Mouse (Mus musculus): ENCODE results near the gene Lrrc3c. TPM values are rescaled to one million over a fixed set of nuclear protein-coding genes. Genes with fewer than 3 reads are reported as not detected.
"Not testable (repeated sequence)": the region's sequence is repeated elsewhere in the genome, so short reads cannot be mapped to it uniquely, and the experiment has no call there.

The Lrrc3c gene
- total RNA-seq, 1 experiment from 2014 or later, result not detected

- peak in 1 of 2 experiments; percentile 42; a peak in 2 of 4 replicates for ATAC-seq (replicated peaks in 1 of 2; ENCODE audit: insufficient read depth in 1 of 2, low FRiP score in 2 of 2, low TSS enrichment in 1 of 2, low read depth in 1 of 2, poor library complexity in 2 of 2, severe bottlenecking in 2 of 2)
Observed at GRCm38 (mm10) chr11:98602090-98602690, 4.1 kb downstream of the Lrrc3c start.

DNA sequence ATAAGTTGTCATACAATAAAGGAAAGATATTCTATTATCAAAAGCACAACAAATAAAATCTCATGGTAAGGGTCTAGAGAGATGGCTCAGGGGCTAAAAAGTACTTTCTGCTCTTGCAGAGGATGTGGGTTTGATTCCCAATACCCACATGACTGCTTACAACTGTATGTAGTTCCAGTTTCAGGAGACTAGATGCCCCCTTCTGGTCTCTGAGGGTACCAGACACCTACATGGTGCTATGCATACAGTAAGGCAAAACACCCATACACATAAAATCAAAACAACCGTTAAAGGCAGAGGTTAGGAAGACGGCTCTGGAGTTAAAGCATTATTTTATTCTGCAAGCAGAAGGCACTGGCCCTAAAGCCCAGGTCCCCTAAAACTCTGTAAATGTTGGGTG, 5.9 kb downstream of the Lrrc3c start:
- no peak for ATAC-seq (replicated peaks in 1 of 2; ENCODE audit: insufficient read depth in 1 of 2, low FRiP score in 2 of 2, low TSS enrichment in 1 of 2, low read depth in 1 of 2, poor library complexity in 2 of 2, severe bottlenecking in 2 of 2)

- ATAC-seq (replicated peaks in 1 of 2; ENCODE audit: insufficient read depth in 1 of 2, low FRiP score in 2 of 2, low TSS enrichment in 1 of 2, low read depth in 1 of 2, poor library complexity in 2 of 2, severe bottlenecking in 2 of 2), result not testable (repeated sequence)
Observed at GRCm38 (mm10) chr11:98604911-98605310, 6.8 kb downstream of the Lrrc3c start.

GRCm38 (mm10) chr11:98606763-98607162, 8.7 kb downstream of the Lrrc3c start:
- ATAC-seq (replicated peaks in 1 of 2; ENCODE audit: insufficient read depth in 1 of 2, low FRiP score in 2 of 2, low TSS enrichment in 1 of 2, low read depth in 1 of 2, poor library complexity in 2 of 2, severe bottlenecking in 2 of 2), result peak; percentile 75 to 86

DNA sequence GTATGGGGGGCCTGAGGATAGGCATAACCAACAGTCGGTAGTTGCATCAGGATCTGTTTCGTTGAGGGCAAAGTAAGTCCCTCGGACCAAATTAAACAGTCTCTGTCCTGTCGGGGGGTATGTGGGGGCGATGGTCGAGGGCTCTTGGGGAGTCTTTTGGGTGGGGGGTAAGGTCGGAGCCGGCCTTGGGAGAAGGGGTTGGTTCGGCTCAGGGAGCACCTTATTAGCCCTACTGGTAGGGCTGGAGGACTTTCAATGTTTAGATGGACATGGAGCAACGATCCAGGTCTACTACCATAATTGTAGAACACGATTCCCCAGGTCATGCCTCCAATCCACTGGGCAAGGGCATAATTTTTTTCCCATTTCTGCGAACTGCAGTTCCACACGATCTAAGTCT, 22.7 kb downstream of the Lrrc3c start:
- no peak for ATAC-seq (replicated peaks in 1 of 2; ENCODE audit: insufficient read depth in 1 of 2, low FRiP score in 2 of 2, low TSS enrichment in 1 of 2, low read depth in 1 of 2, poor library complexity in 2 of 2, severe bottlenecking in 2 of 2)

GRCm38 (mm10) chr11:98623981-98624380, 25.9 kb downstream of the Lrrc3c start:
- ATAC-seq (replicated peaks in 1 of 2; ENCODE audit: insufficient read depth in 1 of 2, low FRiP score in 2 of 2, low TSS enrichment in 1 of 2, low read depth in 1 of 2, poor library complexity in 2 of 2, severe bottlenecking in 2 of 2), result not testable (repeated sequence)

- not testable (repeated sequence) for ATAC-seq (replicated peaks in 1 of 2; ENCODE audit: insufficient read depth in 1 of 2, low FRiP score in 2 of 2, low TSS enrichment in 1 of 2, low read depth in 1 of 2, poor library complexity in 2 of 2, severe bottlenecking in 2 of 2)
Observed at GRCm38 (mm10) chr11:98624381-98624780, 26.3 kb downstream of the Lrrc3c start.

GRCm38 (mm10) chr11:98625611-98626410, 27.7 kb downstream of the Lrrc3c start, which contains the start of the genes Gm12355 and Gsdma3:
Gm12355 (minus strand) TSS chr11:98625661.
Gsdma3 (plus strand) TSS chr11:98626360.
- ATAC-seq (replicated peaks in 1 of 2; ENCODE audit: insufficient read depth in 1 of 2, low FRiP score in 2 of 2, low TSS enrichment in 1 of 2, low read depth in 1 of 2, poor library complexity in 2 of 2, severe bottlenecking in 2 of 2), result no peak

- ATAC-seq (replicated peaks in 1 of 2; ENCODE audit: insufficient read depth in 1 of 2, low FRiP score in 2 of 2, low TSS enrichment in 1 of 2, low read depth in 1 of 2, poor library complexity in 2 of 2, severe bottlenecking in 2 of 2), result no peak
Observed at GRCm38 (mm10) chr11:98628706-98629105, 30.6 kb downstream of the Lrrc3c start.

DNA sequence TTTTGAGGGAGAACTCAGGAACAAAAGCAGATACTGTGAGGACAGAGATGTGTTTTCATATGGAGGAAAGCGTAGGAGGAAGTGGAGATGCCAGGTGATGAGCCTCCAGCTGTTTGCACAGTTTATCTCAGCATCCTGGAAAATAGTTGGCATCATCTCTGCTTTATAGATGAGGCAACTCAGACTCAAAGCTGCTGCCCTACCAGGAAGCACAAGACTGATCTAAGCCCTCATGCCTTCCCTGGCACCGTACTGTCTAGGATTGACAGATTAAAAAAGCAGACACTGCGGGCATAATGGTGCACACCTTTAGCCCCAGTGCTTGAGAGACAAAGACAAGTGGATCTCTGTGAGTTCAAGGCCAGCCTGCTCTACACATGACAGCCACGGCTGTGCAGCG, 32.6 kb downstream of the Lrrc3c start:
- no peak for ATAC-seq (replicated peaks in 1 of 2; ENCODE audit: insufficient read depth in 1 of 2, low FRiP score in 2 of 2, low TSS enrichment in 1 of 2, low read depth in 1 of 2, poor library complexity in 2 of 2, severe bottlenecking in 2 of 2)

GRCm38 (mm10) chr11:98635312-98635970, 37.4 kb downstream of the Lrrc3c start:
- ATAC-seq (replicated peaks in 1 of 2; ENCODE audit: insufficient read depth in 1 of 2, low FRiP score in 2 of 2, low TSS enrichment in 1 of 2, low read depth in 1 of 2, poor library complexity in 2 of 2, severe bottlenecking in 2 of 2), result peak; percentile 85 to 88

- no peak for ATAC-seq (replicated peaks in 1 of 2; ENCODE audit: insufficient read depth in 1 of 2, low FRiP score in 2 of 2, low TSS enrichment in 1 of 2, low read depth in 1 of 2, poor library complexity in 2 of 2, severe bottlenecking in 2 of 2)
Observed at GRCm38 (mm10) chr11:98637501-98637900, 39.4 kb downstream of the Lrrc3c start.

GRCm38 (mm10) chr11:98640091-98640490, 42.0 kb downstream of the Lrrc3c start:
- ATAC-seq (replicated peaks in 1 of 2; ENCODE audit: insufficient read depth in 1 of 2, low FRiP score in 2 of 2, low TSS enrichment in 1 of 2, low read depth in 1 of 2, poor library complexity in 2 of 2, severe bottlenecking in 2 of 2), result no peak

DNA sequence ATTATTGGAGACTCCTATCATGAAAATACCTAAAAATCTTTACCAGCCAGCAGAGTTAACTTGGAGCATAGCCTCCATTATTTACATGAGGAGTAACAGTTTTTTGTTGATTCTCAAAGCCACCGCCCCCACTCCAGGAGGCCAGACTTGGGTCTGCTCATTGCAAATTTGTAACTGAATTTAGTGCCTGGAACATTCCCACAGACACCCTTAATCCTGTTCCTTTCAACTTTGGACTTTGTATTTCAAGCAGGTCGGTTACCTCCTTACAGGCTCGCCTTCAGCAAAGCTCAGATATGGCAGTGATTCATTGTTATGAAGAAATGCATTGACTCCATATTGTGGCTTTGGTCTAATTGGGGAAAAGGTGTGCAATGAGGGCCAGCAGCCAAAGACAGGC, 46.7 kb downstream of the Lrrc3c start:
- no peak for ATAC-seq (replicated peaks in 1 of 2; ENCODE audit: insufficient read depth in 1 of 2, low FRiP score in 2 of 2, low TSS enrichment in 1 of 2, low read depth in 1 of 2, poor library complexity in 2 of 2, severe bottlenecking in 2 of 2)

GRCm38 (mm10) chr11:98645946-98646345, 47.9 kb downstream of the Lrrc3c start:
- ATAC-seq (replicated peaks in 1 of 2; ENCODE audit: insufficient read depth in 1 of 2, low FRiP score in 2 of 2, low TSS enrichment in 1 of 2, low read depth in 1 of 2, poor library complexity in 2 of 2, severe bottlenecking in 2 of 2), result no peak

- ATAC-seq (replicated peaks in 1 of 2; ENCODE audit: insufficient read depth in 1 of 2, low FRiP score in 2 of 2, low TSS enrichment in 1 of 2, low read depth in 1 of 2, poor library complexity in 2 of 2, severe bottlenecking in 2 of 2), result no peak
Observed at GRCm38 (mm10) chr11:98646459-98646858, 48.4 kb downstream of the Lrrc3c start, which contains the start of gene Gsdma2. Gsdma2 (plus strand) TSS chr11:98646759.

Data from hematopoietic stem cell, adult 5-6 weeks (primary cell).